Mouse (Mus musculus): ENCODE measurements around the gene Tmem54.

- peak; percentile 35 for TF ChIP-seq CTCF (conservative IDR thresholded peaks at IDR 0.05; ENCODE audit: low read length)
- TF ChIP-seq NANOG (IDR thresholded peaks at IDR 0.05; ENCODE audit: borderline replicate concordance, low read length) = no peak
- TF ChIP-seq POU5F1 (IDR thresholded peaks at IDR 0.05; ENCODE audit: borderline replicate concordance, low read length) = no peak
These were observed 8.3 kb upstream of the Tmem54 start for GRCm38 (mm10) chr4:129097006-129097405.

All from E14TG2a.4 (cell line).